Mouse (Mus musculus): ENCODE data around the gene Zfp598. TPM values are rescaled to one million over a fixed set of nuclear protein-coding genes. Genes with fewer than 3 reads are reported as not detected.

Gene Zfp598
- total and polyA plus RNA-seq, 2 experiments from 2014 or later = 14.6 to 47.0 TPM

GRCm38 (mm10) chr17:24640119-24640518 lies 29.4 kb upstream of the Zfp598 start:
- Histone ChIP-seq H3K4me3 (ENCODE audit: low read length) (no peak overlapping the region), H3K4me1 (ENCODE audit: insufficient read depth, low read length) (no peaks in the 10 kb centered on the region), H3K36me3 (ENCODE audit: insufficient read depth, low read length) (0 out of 2 replicates have a peak, but pooled peaks cover 16% of the 10 kb centered on the region), H3K27me3 (ENCODE audit: insufficient read depth, low read length) (no peaks in the 10 kb centered on the region), H3K9ac (replicated peaks; ENCODE audit: low read length) (no peak overlapping the region), H3K9me3 (ENCODE audit: low read length) (no peaks in the 10 kb centered on the region), H3K4me2 (ENCODE audit: low read depth, low read length) (no peak overlapping the region), H3K27ac (no peak overlapping the region)
- no peak for ATAC-seq
- 88% methylated on average over 7 of the region's 7 CpGs for WGBS
- TF ChIP-seq CTCF (IDR thresholded peaks at IDR 0.05; ENCODE audit: low read depth) = no peak
- no peak for DNase-seq (ENCODE audit: low spot score)

GRCm38 (mm10) chr17:24640581-24640980 lies 28.9 kb upstream of the Zfp598 start:
- Histone ChIP-seq H3K4me3 (ENCODE audit: low read length) (no peak overlapping the region), H3K9ac (replicated peaks; ENCODE audit: low read length) (no peak overlapping the region), H3K4me1 (ENCODE audit: insufficient read depth, low read length) (no peaks in the 10 kb centered on the region), H3K27me3 (ENCODE audit: insufficient read depth, low read length) (no peaks in the 10 kb centered on the region), H3K36me3 (ENCODE audit: insufficient read depth, low read length) (0 out of 2 replicates have a peak, but pooled peaks cover 16% of the 10 kb centered on the region), H3K27ac (no peak overlapping the region), H3K9me3 (ENCODE audit: low read length) (no peaks in the 10 kb centered on the region), H3K4me2 (ENCODE audit: low read depth, low read length) (no peak overlapping the region)
- DNase-seq (ENCODE audit: low spot score) (no peak), ATAC-seq (no peak)
- TF ChIP-seq CTCF (IDR thresholded peaks at IDR 0.05; ENCODE audit: low read depth) = no peak
- WGBS = 96% methylated on average over 15 of the region's 15 CpGs

- Histone ChIP-seq H3K27me3 (ENCODE audit: insufficient read depth, low read length) (no peaks in the 10 kb centered on the region), H3K27ac (no peak overlapping the region), H3K4me2 (ENCODE audit: low read depth, low read length) (no peak overlapping the region), H3K4me1 (ENCODE audit: insufficient read depth, low read length) (no peaks in the 10 kb centered on the region), H3K36me3 (ENCODE audit: insufficient read depth, low read length) (0 out of 2 replicates have a peak, but pooled peaks cover 16% of the 10 kb centered on the region), H3K9ac (replicated peaks; ENCODE audit: low read length) (no peak overlapping the region), H3K4me3 (ENCODE audit: low read length) (no peak overlapping the region), H3K9me3 (ENCODE audit: low read length) (no peaks in the 10 kb centered on the region)
- DNase-seq (ENCODE audit: low spot score) = no peak
- no peak for TF ChIP-seq CTCF (IDR thresholded peaks at IDR 0.05; ENCODE audit: low read depth)
- ATAC-seq = no peak
- WGBS = 91% methylated on average over 14 of the region's 14 CpGs
Observed at GRCm38 (mm10) chr17:24641944-24642343, 27.5 kb upstream of the Zfp598 start.

GRCm38 (mm10) chr17:24642791-24643343 lies 26.6 kb upstream of the Zfp598 start:
- Histone ChIP-seq H3K27me3 (ENCODE audit: insufficient read depth, low read length) (no peaks in the 10 kb centered on the region), H3K36me3 (ENCODE audit: insufficient read depth, low read length) (0 out of 2 replicates have a peak, but pooled peaks cover 16% of the 10 kb centered on the region), H3K27ac (no peak overlapping the region), H3K4me3 (ENCODE audit: low read length) (no peak overlapping the region), H3K4me2 (ENCODE audit: low read depth, low read length) (no peak overlapping the region), H3K4me1 (ENCODE audit: insufficient read depth, low read length) (no peaks in the 10 kb centered on the region), H3K9ac (replicated peaks; ENCODE audit: low read length) (no peak overlapping the region), H3K9me3 (ENCODE audit: low read length) (no peaks in the 10 kb centered on the region)
- no peak for DNase-seq (ENCODE audit: low spot score)
- no peak for ATAC-seq
- no peak for TF ChIP-seq CTCF (IDR thresholded peaks at IDR 0.05; ENCODE audit: low read depth)
- 84% methylated on average over 6 of the region's 6 CpGs for WGBS

GRCm38 (mm10) chr17:24644030-24644715 lies 25.3 kb upstream of the Zfp598 start:
- H3K9me3 ChIP-seq (ENCODE audit: low read length) = no peaks in the 10 kb centered on the region
- no peak overlapping the region for H3K4me2 ChIP-seq (ENCODE audit: low read depth, low read length)
- H3K27ac ChIP-seq = peak overlapping the region; percentile 60; the same call in 1 of the 2 replicates
- H3K27me3 ChIP-seq (ENCODE audit: insufficient read depth, low read length) = no peaks in the 10 kb centered on the region
- no peak overlapping the region for H3K9ac ChIP-seq (replicated peaks; ENCODE audit: low read length)
- TF ChIP-seq CTCF (IDR thresholded peaks at IDR 0.05; ENCODE audit: low read depth) = no peak
- no peak for DNase-seq (ENCODE audit: low spot score)
- no peak overlapping the region for H3K4me3 ChIP-seq (ENCODE audit: low read length)
- ATAC-seq = no peak
- WGBS = 61% methylated on average over 6 of the region's 7 CpGs
- H3K36me3 ChIP-seq (ENCODE audit: insufficient read depth, low read length) = 0 out of 2 replicates have a peak, but pooled peaks cover 10% of the 10 kb centered on the region
- no peaks in the 10 kb centered on the region for H3K4me1 ChIP-seq (ENCODE audit: insufficient read depth, low read length)

- no peaks in the 10 kb centered on the region for H3K27me3 ChIP-seq (ENCODE audit: insufficient read depth, low read length)
- 77% methylated on average over 9 of the region's 9 CpGs for WGBS
- no peaks in the 10 kb centered on the region for H3K9me3 ChIP-seq (ENCODE audit: low read length)
- peaks cover 4% of the 10 kb centered on the region; the same call in 1 of the 2 replicates for H3K4me1 ChIP-seq (ENCODE audit: insufficient read depth, low read length)
- no peak overlapping the region for H3K4me2 ChIP-seq (ENCODE audit: low read depth, low read length)
- DNase-seq (ENCODE audit: low spot score) (no peak), ATAC-seq (no peak)
- no peak overlapping the region for H3K9ac ChIP-seq (replicated peaks; ENCODE audit: low read length)
- H3K4me3 ChIP-seq (ENCODE audit: low read length) = no peak overlapping the region
- 0 out of 2 replicates have a peak, but pooled peaks cover under 1% of the 10 kb centered on the region for H3K36me3 ChIP-seq (ENCODE audit: insufficient read depth, low read length)
- peak overlapping the region; percentile 60; the same call in 1 of the 2 replicates for H3K27ac ChIP-seq
- TF ChIP-seq CTCF (IDR thresholded peaks at IDR 0.05; ENCODE audit: low read depth) = no peak
Observed at GRCm38 (mm10) chr17:24644875-24645721, 24.4 kb upstream of the Zfp598 start.
